Mouse (Mus musculus): ENCODE measurements around the gene Axdnd1.

GRCm38 (mm10) chr1:156459690-156460089 lies 38.7 kb upstream of the Axdnd1 start:
- TF ChIP-seq CTCF (IDR thresholded peaks at IDR 0.05; ENCODE audit: borderline replicate concordance, control insufficient read depth, extremely low read depth, insufficient read depth, low read length, poor library complexity) (no peak), POLR2A (IDR thresholded peaks at IDR 0.05; ENCODE audit: control insufficient read depth, extremely low read depth, insufficient read depth, low read length, poor library complexity) (no peak)
